Mouse (Mus musculus): ENCODE results near the gene Yju2. TPM values are rescaled to one million over a fixed set of nuclear protein-coding genes. Genes with fewer than 3 reads are reported as not detected.
A peak's percentile ranks its signal among the peaks of the same experiment; 100 is the strongest.

The Yju2 gene
- total and polyA plus RNA-seq, 2 experiments from 2014 or later: 6.8 to 16.7 TPM

GRCm38 (mm10) chr17:56005415-56006061, 46.6 kb downstream of the Yju2 start, which contains the start of the genes Stap2 and Mpnd:
Gene Stap2, minus strand, starts transcription at chr17:56005584.
Gene Mpnd, plus strand, starts transcription at chr17:56005711.
- no peak within 1 kb of the TSS for H3K4me2 ChIP-seq (ENCODE audit: low read depth, low read length)
- 0 out of 2 replicates have a peak, but pooled peaks cover 3% of the 10 kb centered on the region for H3K27me3 ChIP-seq (ENCODE audit: insufficient read depth, low read length)
- ATAC-seq (no peak), DNase-seq (ENCODE audit: low spot score) (peak; percentile 54)
- no peak within 1 kb of the TSS for H3K4me3 ChIP-seq (ENCODE audit: low read length)
- no peak within 1 kb of the TSS for H3K9ac ChIP-seq (replicated peaks; ENCODE audit: low read length)
- TF ChIP-seq CTCF (IDR thresholded peaks at IDR 0.05; ENCODE audit: low read depth): no peak
- H3K36me3 ChIP-seq (ENCODE audit: insufficient read depth, low read length): no peaks in the 10 kb centered on the region
- 48% methylated on average over 10 of the region's 13 CpGs for WGBS
- H3K4me1 ChIP-seq (ENCODE audit: insufficient read depth, low read length): peaks cover 9% of the 10 kb centered on the region
- H3K27ac ChIP-seq: no peak within 1 kb of the TSS
- H3K9me3 ChIP-seq (ENCODE audit: low read length): no peaks in the 10 kb centered on the region

GRCm38 (mm10) chr17:56006956-56007355, 48.1 kb downstream of the Yju2 start:
- no peak for DNase-seq (ENCODE audit: low spot score)
- Histone ChIP-seq H3K36me3 (ENCODE audit: insufficient read depth, low read length) (peaks cover 9% of the 10 kb centered on the region; the same call in 1 of the 2 replicates), H3K27ac (no peak overlapping the region), H3K4me2 (ENCODE audit: low read depth, low read length) (no peak overlapping the region), H3K4me1 (ENCODE audit: insufficient read depth, low read length) (peaks cover 14% of the 10 kb centered on the region), H3K9ac (replicated peaks; ENCODE audit: low read length) (no peak overlapping the region), H3K27me3 (ENCODE audit: insufficient read depth, low read length) (no peaks in the 10 kb centered on the region), H3K9me3 (ENCODE audit: low read length) (no peaks in the 10 kb centered on the region), H3K4me3 (ENCODE audit: low read length) (no peak overlapping the region)
- TF ChIP-seq CTCF (IDR thresholded peaks at IDR 0.05; ENCODE audit: low read depth): no peak
- no peak for ATAC-seq
- 46% methylated on average over 10 of the region's 10 CpGs for WGBS

DNA sequence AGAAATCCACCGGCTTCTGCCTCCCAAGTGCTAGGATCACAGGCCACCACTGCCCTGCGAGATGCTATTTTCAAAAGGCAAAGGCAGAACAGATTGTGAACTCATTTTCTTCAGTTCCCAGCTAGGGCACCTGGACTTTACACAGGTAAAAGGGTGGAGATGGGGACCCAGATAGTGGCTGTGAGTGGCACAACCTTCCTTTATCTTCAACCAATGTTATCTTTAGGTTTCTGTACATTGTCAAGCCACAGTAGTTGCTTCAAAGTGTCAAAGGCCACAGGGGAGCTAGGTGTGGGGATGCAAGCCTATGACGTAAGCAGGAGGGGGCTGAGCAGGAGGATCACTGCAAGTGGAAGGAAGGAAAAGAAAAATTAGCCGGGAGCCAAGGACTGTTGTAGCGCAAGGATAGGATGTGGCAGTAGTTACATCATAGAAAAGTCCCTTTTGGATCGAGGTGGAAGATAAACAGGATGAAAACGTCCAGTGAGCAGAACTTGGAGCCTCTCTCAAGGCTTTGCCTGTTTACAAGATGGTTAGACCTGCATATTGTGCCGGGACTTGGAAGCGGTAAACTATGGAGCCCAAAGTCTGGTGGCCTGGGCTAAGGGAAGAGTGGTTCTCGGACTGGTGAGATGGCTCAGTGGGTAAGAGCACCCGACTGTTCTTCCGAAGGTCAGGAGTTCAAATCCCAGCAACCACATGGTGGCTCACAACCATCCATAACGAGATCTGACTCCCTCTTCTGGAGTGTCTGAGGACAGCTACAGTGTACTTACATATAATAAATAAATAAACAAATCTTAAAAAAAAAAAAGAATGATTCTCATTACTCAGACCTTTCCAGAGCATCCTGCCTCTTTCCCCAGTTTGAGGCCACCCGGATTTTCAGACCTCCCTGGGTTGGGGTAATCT, 48.8 kb downstream of the Yju2 start:
- peak; percentile 26 for TF ChIP-seq CTCF (IDR thresholded peaks at IDR 0.05; ENCODE audit: low read depth)
- ATAC-seq: peak; percentile 50
- Histone ChIP-seq H3K4me3 (ENCODE audit: low read length) (peak overlapping the region; percentile 81), H3K36me3 (ENCODE audit: insufficient read depth, low read length) (peaks cover 10% of the 10 kb centered on the region; the same call in 1 of the 2 replicates), H3K4me1 (ENCODE audit: insufficient read depth, low read length) (peaks cover 14% of the 10 kb centered on the region), H3K27me3 (ENCODE audit: insufficient read depth, low read length) (no peaks in the 10 kb centered on the region), H3K9me3 (ENCODE audit: low read length) (no peaks in the 10 kb centered on the region), H3K9ac (replicated peaks; ENCODE audit: low read length) (no peak overlapping the region), H3K4me2 (ENCODE audit: low read depth, low read length) (peak overlapping the region; percentile 99), H3K27ac (peak overlapping the region; percentile 92)
- no peak for DNase-seq (ENCODE audit: low spot score)
- 33% methylated on average over 13 of the region's 14 CpGs for WGBS

DNA sequence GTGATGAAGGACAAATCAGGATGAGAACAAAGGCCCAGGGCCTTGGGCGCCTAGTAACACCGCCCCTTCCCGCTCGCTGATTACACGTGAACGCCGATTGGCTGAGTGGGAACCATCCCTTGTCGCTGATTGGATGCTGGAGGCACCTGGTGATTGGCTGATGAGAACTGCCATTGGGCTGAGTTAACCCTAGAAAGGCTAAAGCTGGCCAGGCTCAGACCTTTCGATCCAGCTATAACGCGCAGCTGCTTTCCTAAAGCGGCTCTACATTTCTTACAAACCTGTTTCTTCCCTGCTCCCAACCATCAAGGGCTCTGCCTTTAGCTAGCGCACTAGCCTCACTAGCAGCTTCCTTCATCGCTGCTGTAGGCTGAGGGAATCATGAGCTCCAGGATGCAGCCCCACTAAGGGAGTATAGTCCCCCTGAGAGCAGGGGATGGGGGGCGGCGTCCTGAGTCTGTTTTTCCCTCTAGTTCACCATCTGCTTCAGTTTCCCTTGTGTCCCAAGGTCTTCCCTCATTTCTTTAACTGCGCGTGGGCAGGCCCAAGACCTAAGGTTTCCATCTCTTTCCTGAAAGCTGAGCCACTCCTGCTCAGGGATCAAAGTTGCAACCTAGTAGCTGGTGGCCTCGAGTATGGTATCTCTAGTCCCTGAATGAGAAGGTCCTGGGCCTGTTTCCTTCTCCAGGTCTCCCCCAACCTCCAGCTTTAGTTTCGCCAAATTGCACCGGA, 49.6 kb downstream of the Yju2 start:
- Histone ChIP-seq H3K4me1 (ENCODE audit: insufficient read depth, low read length) (peaks cover 14% of the 10 kb centered on the region), H3K27ac (peak overlapping the region; percentile 92), H3K4me3 (ENCODE audit: low read length) (peak overlapping the region; percentile 81), H3K9me3 (ENCODE audit: low read length) (no peaks in the 10 kb centered on the region), H3K4me2 (ENCODE audit: low read depth, low read length) (peak overlapping the region; percentile 99), H3K9ac (replicated peaks; ENCODE audit: low read length) (peak overlapping the region; percentile 79), H3K27me3 (ENCODE audit: insufficient read depth, low read length) (no peaks in the 10 kb centered on the region), H3K36me3 (ENCODE audit: insufficient read depth, low read length) (peaks cover 16% of the 10 kb centered on the region; the same call in 1 of the 2 replicates)
- under 1% methylated on average over 21 of the region's 21 CpGs for WGBS
- ATAC-seq: peak; percentile 96
- TF ChIP-seq CTCF (IDR thresholded peaks at IDR 0.05; ENCODE audit: low read depth): no peak
- peak; percentile 98 for DNase-seq (ENCODE audit: low spot score)

GRCm38 (mm10) chr17:56009088-56009961, 50.4 kb downstream of the Yju2 start:
- Histone ChIP-seq H3K27me3 (ENCODE audit: insufficient read depth, low read length) (no peaks in the 10 kb centered on the region), H3K36me3 (ENCODE audit: insufficient read depth, low read length) (peaks cover 16% of the 10 kb centered on the region; the same call in 1 of the 2 replicates), H3K9ac (replicated peaks; ENCODE audit: low read length) (peak overlapping the region; percentile 79), H3K4me1 (ENCODE audit: insufficient read depth, low read length) (peaks cover 14% of the 10 kb centered on the region), H3K27ac (peak overlapping the region; percentile 92), H3K4me2 (ENCODE audit: low read depth, low read length) (peak overlapping the region; percentile 99), H3K4me3 (ENCODE audit: low read length) (peak overlapping the region; percentile 81), H3K9me3 (ENCODE audit: low read length) (no peaks in the 10 kb centered on the region)
- ATAC-seq (peak; percentile 84), DNase-seq (ENCODE audit: low spot score) (peak; percentile 94)
- TF ChIP-seq CTCF (IDR thresholded peaks at IDR 0.05; ENCODE audit: low read depth): peak; percentile 25; the same call in 1 of the 2 replicates
- WGBS: 1% methylated on average over 56 of the region's 62 CpGs
